Mouse (Mus musculus) spleen, postnatal 36 days (tissue): Measurements from ENCODE around the gene Pdcd4.

Experiments
- DNase-seq, 2 experiments: peaks; one replicate each; pipeline ENCODE4 v3.0.0; 2022; ENCODE audit warnings: low spot score in 2 of 2, mixed read lengths in 1 of 2

Pdcd4 gene

GRCm38 (mm10) chr19:53871502-53871901 is 20.5 kb upstream of the Pdcd4 start:
- DNase-seq, result peak in 1 of 2 experiments; percentile 34

GRCm38 (mm10) chr19:53872994-53873713 is 18.9 kb upstream of the Pdcd4 start:
- DNase-seq, result no peak

GRCm38 (mm10) chr19:53875246-53875645 is 16.8 kb upstream of the Pdcd4 start:
- no peak for DNase-seq

- no peak for DNase-seq
These were observed 14.3 kb upstream of the Pdcd4 start for GRCm38 (mm10) chr19:53877779-53878178.

GRCm38 (mm10) chr19:53880460-53880859 is 11.6 kb upstream of the Pdcd4 start:
- no peak for DNase-seq

- DNase-seq, result no peak
These were observed 10.2 kb upstream of the Pdcd4 start for GRCm38 (mm10) chr19:53881786-53882185.

- DNase-seq, result no peak
These were observed 6.6 kb upstream of the Pdcd4 start for GRCm38 (mm10) chr19:53885450-53885849.

- no peak for DNase-seq
These were observed 5.3 kb upstream of the Pdcd4 start for GRCm38 (mm10) chr19:53886576-53887370.

GRCm38 (mm10) chr19:53887822-53888221 is 4.2 kb upstream of the Pdcd4 start:
- DNase-seq, result no peak

- no peak for DNase-seq
These were observed 3.7 kb upstream of the Pdcd4 start for GRCm38 (mm10) chr19:53888331-53888730.

GRCm38 (mm10) chr19:53889555-53889954 is 2.5 kb upstream of the Pdcd4 start:
- DNase-seq, result peak; percentile 61 to 65

GRCm38 (mm10) chr19:53890274-53890673 is 1.8 kb upstream of the Pdcd4 start:
- DNase-seq, result no peak

- peak; percentile 85 to 86 for DNase-seq
These were observed 1.2 kb upstream of the Pdcd4 start for GRCm38 (mm10) chr19:53890781-53891251.

- no peak for DNase-seq
These were observed 462 bp upstream of the Pdcd4 start for GRCm38 (mm10) chr19:53891569-53891968.

GRCm38 (mm10) chr19:53892838-53893359 is 868 bp downstream of the Pdcd4 start:
- DNase-seq, result no peak

GRCm38 (mm10) chr19:53893711-53894171 is 1.7 kb downstream of the Pdcd4 start:
- DNase-seq, result peak; percentile 67 to 74

- no peak for DNase-seq
These were observed 2.6 kb downstream of the Pdcd4 start for GRCm38 (mm10) chr19:53894538-53895121.

GRCm38 (mm10) chr19:53898046-53898445 is 6.0 kb downstream of the Pdcd4 start:
- no peak for DNase-seq

- DNase-seq, result no peak
These were observed 6.5 kb downstream of the Pdcd4 start for GRCm38 (mm10) chr19:53898498-53898897.

GRCm38 (mm10) chr19:53898970-53899900 is 7.2 kb downstream of the Pdcd4 start:
- peak in 1 of 2 experiments; percentile 29 for DNase-seq
